Mouse (Mus musculus): ENCODE data around the gene Slc4a8.

Slc4a8 gene

GRCm38 (mm10) chr15:100830682-100831081 lies 69.1 kb downstream of the Slc4a8 start:
- no peak for DNase-seq (ENCODE audit: low spot score in 2 of 2)

GRCm38 (mm10) chr15:100832144-100832543 lies 70.6 kb downstream of the Slc4a8 start:
- DNase-seq (ENCODE audit: low spot score in 2 of 2): no peak

- no peak for DNase-seq (ENCODE audit: low spot score in 2 of 2)
Measured at GRCm38 (mm10) chr15:100832784-100833183, 71.2 kb downstream of the Slc4a8 start.

- DNase-seq (ENCODE audit: low spot score in 2 of 2): no peak
Measured at GRCm38 (mm10) chr15:100836729-100837128, 75.2 kb downstream of the Slc4a8 start.

GRCm38 (mm10) chr15:100838607-100839207 lies 77.2 kb downstream of the Slc4a8 start:
- DNase-seq (ENCODE audit: low spot score in 2 of 2): peak; percentile 14 to 36

- no peak for DNase-seq (ENCODE audit: low spot score in 2 of 2)
Measured at GRCm38 (mm10) chr15:100844336-100844735, 82.8 kb downstream of the Slc4a8 start.

- DNase-seq (ENCODE audit: low spot score in 2 of 2): no peak
Measured at GRCm38 (mm10) chr15:100845049-100845879, 83.7 kb downstream of the Slc4a8 start.

GRCm38 (mm10) chr15:100847193-100847592 lies 85.6 kb downstream of the Slc4a8 start:
- DNase-seq (ENCODE audit: low spot score in 2 of 2): no peak

- DNase-seq (ENCODE audit: low spot score in 2 of 2): no peak
Measured at GRCm38 (mm10) chr15:100857586-100857985, 96.0 kb downstream of the Slc4a8 start.

- no peak for DNase-seq (ENCODE audit: low spot score in 2 of 2)
Measured at GRCm38 (mm10) chr15:100860856-100861255, 99.3 kb downstream of the Slc4a8 start.

- no peak for DNase-seq (ENCODE audit: low spot score in 2 of 2)
Measured at GRCm38 (mm10) chr15:100865556-100865955, 104.0 kb downstream of the Slc4a8 start.

- no peak for DNase-seq (ENCODE audit: low spot score in 2 of 2)
Measured at GRCm38 (mm10) chr15:100869558-100869957, 108.0 kb downstream of the Slc4a8 start, which contains the start of gene Scn8a. Gene Scn8a (plus strand): TSS chr15:100869858.

GRCm38 (mm10) chr15:100870001-100870774 lies 108.6 kb downstream of the Slc4a8 start:
- peak; percentile 4 to 10 for DNase-seq (ENCODE audit: low spot score in 2 of 2)

GRCm38 (mm10) chr15:100870775-100871106 lies 109.2 kb downstream of the Slc4a8 start:
- DNase-seq (ENCODE audit: low spot score in 2 of 2): no peak

- no peak for DNase-seq (ENCODE audit: low spot score in 2 of 2)
Measured at GRCm38 (mm10) chr15:100871107-100872011, 109.8 kb downstream of the Slc4a8 start.

GRCm38 (mm10) chr15:100873155-100873554 lies 111.6 kb downstream of the Slc4a8 start:
- peak; percentile 62 to 77 for DNase-seq (ENCODE audit: low spot score in 2 of 2)
